Mouse (Mus musculus): Measurements from ENCODE around the gene Cebpa.

The Cebpa gene

GRCm38 (mm10) chr7:35118841-35119413, at the start of gene Cebpa:
TSS of gene Cebpa (plus strand) at chr7:35119293.
- in situ Hi-C loops (cut with MboI): no loop called here

DNA sequence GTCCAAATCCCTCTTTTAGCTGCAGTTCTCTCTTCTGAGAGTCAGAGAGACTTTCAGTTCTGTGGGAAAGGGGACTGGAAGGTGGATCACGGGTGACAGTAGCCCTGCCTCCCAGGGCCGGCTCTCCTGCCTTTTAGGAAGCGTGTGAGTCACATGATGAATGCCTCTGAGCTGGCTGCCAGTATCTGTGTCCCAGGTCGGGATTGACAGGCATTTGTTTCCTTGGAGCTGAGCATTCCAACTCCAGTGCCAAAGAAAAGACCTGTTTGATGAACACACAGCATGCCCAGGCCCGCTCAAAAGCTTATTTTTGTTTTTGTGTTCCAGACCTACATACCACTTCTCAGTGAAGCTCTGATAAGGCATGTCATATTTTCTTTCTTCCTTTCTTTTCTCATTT, 42.4 kb upstream of the Cebpa start:
- in situ Hi-C loops (cut with MboI): no loop called here

DNA sequence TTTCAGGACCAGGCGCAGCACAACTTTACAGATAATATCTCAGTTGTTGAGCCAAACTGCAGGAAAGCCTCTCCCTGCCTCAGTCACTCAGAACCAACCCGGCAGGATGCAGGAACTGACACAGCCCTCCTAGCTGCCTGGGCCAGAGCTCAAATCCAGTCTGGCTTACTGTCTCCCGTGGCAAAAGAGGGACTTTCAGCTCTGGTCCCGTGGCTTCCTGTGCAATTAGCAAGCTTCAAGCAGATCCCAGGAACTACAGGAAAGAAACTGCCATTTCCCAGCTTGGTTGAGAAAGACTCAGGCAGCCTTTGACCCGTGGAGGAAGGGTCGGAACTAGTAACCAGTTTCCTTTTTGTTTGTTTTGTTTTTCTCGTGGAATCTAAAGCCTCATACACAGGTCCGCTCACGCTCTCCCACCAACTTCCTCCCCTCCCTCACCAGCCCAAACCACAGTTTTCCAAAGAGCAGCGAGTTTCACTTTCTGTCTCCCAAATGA, 38.2 kb upstream of the Cebpa start:
- in situ Hi-C loops (cut with MboI): no loop called here

- in situ Hi-C loops (cut with MboI): no loop called here
Observed at GRCm38 (mm10) chr7:35081406-35082104, 37.5 kb upstream of the Cebpa start.

DNA sequence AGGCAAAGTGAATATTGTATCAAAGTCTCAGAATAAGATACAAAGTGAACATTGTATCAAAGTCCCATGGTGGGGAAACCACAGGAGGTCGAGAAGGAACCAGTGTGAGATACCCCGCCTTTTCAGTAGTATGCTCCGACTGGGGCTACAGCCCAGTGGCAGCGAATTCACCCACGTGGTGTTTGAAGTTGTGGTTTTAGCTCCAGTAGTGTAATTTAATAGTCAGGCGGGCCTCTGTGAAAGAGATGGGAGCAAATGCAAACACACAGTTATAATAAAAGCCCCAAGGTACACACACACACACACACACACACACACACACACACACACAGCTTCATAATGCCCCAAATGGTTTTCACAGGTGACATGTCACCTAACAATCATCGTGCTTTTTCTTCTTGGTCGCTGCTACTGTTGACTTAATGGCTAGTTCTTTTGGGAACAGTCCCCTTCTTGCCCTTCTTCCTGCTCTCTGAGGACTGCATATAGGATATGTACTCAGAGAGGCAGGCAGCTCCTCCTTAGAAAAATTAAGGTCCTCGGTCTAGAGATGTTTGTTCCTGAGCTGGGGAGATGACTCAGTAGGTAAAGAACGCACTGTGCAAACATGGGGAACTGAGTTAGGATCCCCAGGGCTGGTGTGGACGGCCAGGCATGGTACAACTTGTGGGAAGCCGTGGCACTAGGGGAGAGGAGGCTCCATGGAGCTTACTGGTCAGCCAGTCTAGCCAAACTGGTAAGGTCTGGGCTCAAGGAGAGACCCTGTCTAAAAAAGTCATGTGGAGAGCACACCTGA, 34.3 kb upstream of the Cebpa start:
- in situ Hi-C loops (cut with MboI): no loop called here

DNA sequence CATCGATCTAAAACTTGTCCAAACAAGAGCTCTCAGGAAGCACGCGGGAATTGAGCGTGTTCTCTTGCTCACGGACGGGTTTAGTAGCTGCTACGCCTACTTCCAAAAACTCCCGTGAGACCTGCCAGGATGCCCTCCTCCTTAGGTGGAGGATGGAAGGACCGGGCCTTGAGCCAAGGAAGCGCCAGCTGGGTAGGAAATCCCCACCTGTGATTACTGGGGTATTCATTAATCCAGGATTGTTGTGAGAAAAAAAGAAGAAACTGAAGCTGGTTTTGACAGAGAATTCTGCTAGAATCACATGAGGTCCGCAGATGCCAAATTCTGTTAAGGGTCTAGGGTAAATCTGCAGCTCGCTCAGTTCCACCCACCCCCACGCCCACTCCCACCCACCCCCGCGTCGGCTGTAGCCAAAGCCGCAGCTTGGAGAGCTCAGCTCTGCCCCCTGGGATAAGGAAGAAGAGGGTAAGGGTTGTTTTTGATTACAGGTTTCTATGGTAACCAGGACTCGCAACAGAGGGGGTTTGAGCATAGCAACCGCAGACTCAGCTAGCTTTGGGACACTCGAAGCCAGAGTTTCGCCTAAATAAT, 32.7 kb upstream of the Cebpa start:
- in situ Hi-C loops (cut with MboI): no loop called here

DNA sequence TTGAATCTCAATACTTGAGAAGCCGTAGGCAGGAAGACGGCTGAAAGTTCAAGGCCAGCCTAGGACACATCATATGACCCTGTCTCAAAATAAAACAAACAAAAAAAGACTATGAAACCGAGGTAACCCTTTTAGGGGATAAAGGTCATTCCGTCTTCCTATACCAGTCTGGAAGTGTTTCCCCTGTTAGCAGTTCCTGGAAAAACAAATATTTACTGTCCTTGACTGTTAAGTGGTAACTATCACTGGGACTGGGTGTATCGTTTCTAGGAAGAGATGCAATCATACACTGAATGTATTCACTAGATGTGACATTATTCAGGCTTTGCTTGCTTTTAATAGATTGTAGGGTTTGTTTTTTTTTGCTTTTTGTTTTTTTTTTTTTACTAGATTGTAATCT, 28.5 kb upstream of the Cebpa start:
- in situ Hi-C loops (cut with MboI): no loop called here

DNA sequence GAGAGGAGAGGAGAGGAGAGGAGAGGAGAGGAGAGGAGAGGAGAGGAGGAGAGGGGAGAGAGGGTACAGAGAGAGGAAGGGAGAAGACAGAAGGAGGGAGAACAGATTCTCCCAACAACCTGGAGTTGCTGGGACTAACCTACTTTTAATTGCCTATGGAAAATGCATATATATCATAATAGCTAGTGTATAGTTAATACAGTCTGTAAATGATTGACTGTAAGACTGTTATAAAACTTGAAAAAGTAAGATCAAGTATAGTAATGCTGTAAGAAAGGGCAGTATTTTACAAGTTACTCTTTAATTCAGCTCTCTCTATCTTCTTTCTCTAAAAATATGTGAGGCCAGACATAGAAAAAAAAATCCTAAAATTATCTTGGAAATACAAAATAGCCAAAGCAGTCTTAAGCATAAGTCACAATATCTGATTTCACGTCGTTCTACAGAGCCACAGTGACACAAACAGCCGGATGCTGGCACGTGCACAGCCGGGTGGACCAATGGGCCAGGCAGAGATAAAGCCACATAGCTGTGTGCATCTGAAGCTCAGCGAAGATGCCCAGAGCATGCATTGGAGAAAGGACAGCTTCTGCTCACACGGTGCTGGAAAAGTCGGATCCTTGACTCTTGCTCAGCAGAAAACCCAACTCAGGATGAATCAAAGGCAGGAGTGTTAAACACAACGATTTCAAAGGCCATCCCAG, 24.0 kb upstream of the Cebpa start:
- in situ Hi-C loops (cut with MboI): no loop called here

- in situ Hi-C loops (cut with MboI): no loop called here
Observed at GRCm38 (mm10) chr7:35098777-35099176, 20.3 kb upstream of the Cebpa start.

GRCm38 (mm10) chr7:35099528-35099927, 19.6 kb upstream of the Cebpa start:
- in situ Hi-C loops (cut with MboI): no loop called here

DNA sequence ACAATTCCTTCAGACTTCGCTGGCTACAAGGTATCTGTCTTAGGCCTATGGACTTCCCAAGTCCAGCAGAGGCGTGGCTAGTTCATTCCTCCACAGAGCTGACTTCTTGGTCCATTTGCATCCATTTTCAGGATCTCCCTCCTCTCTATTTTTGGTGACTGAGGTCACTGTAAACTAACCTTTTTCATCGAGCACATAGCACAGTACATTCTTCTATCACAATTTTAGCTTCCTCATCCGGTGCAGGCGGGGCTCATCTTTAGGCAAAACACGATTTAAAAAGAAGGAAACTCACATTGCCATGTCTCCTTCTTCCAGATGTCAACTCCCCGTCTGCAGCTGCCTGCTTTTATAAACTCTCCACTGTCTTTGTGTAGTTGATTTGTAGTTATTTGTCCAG, 12.5 kb upstream of the Cebpa start:
- in situ Hi-C loops (cut with MboI): no loop called here

GRCm38 (mm10) chr7:35107630-35108029, 11.5 kb upstream of the Cebpa start:
- in situ Hi-C loops (cut with MboI): no loop called here

- in situ Hi-C loops (cut with MboI): no loop called here
Observed at GRCm38 (mm10) chr7:35108046-35108445, 11.0 kb upstream of the Cebpa start.

GRCm38 (mm10) chr7:35108663-35109062, 10.4 kb upstream of the Cebpa start:
- in situ Hi-C loops (cut with MboI): no loop called here

DNA sequence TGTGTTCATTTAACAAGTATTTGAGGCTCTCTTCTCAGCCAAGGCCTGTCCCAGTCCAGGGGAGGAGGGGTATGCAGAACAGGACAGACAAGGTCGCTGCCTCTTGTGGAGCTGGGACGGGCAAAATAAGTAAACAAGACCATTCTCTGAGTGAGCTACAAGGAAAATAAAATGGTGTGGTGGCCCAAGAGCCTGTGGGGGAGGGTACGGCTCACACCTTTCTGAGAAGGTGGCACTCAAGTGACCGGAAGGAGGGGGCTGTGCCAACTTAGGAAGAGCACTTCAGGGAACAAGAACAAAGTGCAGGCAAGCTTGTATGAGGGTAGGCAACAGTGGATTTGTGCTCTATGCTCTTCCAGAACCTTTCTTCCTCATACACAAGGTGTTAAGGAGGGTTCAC, 6.0 kb upstream of the Cebpa start:
- in situ Hi-C loops (cut with MboI): no loop called here

DNA sequence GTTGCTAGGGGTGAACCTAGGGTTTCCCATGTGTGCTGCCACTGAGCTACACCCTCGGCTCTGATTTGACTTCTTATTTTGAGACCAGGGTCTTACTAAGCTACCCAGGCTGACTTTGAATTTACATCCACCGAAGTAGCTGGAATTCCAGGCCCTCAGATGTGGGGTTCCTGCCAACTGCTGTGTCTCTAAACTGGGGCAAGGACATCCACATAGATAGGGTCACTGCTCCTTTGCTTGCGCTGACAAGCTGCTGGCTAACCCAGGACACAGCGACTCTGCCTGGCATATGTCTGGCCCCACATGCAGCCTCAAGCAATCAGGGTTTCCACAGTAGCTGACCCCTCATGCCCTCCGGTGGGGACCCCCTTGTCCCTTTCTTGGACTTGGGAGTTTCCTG, 5.4 kb upstream of the Cebpa start:
- in situ Hi-C loops (cut with MboI): no loop called here

DNA sequence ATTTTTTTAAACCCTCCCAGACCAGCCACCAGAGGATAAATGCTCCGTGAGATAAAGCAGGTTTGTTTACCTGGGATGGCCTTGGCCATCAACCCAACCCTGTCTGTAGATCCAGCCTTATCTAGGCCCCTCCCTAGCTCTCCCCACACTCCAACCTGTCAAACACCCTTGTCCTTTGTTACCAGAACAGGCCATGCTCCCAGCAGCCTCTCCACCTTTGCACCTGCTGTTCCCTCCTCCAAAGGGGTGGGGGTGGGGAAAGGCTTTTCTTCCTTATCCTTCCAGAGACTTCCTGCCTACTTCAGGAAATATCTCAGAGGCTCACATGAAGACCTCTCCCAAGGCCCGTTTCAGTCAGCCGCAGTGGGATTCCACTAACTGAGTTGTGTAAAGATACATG, 2.6 kb upstream of the Cebpa start:
- in situ Hi-C loops (cut with MboI): no loop called here

DNA sequence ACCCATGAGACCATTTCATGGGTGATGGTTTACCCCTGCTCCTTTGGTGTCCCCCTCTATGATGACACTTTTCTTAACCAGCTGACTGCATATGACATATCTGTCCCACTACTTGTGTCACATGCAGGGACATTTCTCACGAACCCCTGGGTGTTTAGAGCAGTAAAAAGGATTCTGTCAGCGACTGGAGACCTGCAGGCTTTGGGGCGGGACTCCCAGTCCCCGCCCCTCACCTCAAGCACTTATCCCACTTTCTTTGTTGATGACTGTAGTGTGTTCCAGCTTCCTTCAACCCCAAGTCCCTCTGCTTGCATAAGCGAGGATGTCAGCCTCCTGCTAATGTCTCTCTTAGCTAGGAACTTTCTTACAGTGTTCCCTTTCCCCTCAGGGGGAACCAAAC, 2.0 kb upstream of the Cebpa start:
- in situ Hi-C loops (cut with MboI): no loop called here

DNA sequence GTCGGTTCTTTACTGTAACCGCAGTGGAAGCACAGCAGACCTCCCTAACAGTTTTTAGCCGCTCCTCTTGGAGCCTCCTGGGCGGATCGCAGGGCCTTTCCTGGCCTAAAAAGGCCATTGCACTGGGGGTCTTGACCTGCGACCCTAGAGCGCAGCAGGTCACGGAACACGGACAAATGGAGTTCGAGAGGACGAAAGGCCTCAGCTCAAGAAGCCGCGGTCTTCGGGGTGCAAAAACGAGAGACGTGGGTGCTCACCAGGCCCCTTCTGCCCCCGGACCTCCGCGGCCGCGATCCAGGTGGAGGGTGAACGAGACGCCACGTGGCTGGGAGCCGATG, 1.4 kb upstream of the Cebpa start:
- in situ Hi-C loops (cut with MboI): no loop called here

DNA sequence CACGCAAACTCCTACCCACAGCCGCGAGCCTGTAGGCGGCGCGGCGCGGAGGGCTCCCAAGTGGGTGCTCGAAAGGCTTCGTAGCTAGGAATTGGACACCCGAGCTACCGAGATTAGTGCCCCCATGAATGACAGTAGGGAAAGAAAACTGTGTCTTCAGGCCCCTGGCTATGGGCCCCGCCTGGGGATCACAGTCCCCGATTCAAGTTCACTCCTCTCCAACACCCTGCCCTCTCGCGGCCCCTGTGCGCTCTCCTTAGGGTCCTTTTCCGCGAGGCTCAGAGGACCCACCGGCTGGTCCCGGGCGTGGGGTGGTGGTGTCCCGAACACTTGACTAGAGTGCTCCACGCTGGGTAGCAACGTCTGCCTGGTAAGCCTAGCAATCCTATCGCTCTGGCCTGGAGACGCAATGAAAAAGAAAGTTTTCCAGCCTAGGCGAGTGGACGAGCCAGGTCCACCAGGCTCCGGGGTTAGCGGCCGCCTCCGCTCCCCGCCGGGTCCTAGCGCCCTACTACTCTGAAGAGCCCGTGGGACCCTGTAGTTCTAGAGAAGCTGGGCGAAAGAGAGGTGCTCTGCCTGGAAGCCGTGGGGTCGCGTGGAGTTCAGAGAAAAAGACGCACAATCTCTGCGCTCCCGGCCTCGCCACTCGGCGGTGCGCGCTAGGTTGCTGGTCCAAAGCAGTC, 853 bp upstream of the Cebpa start:
- in situ Hi-C loops (cut with MboI): no loop called here

GRCm38 (mm10) chr7:35119506-35120145, 533 bp downstream of the Cebpa start:
- in situ Hi-C loops (cut with MboI): no loop called here
